ENCODE assay signal across 8 mouse cellular contexts in genomic region chr9:83145591-83146445, GRCm38 (mm10). TPM values are rescaled to one million over a fixed set of nuclear protein-coding genes. Genes with fewer than 3 reads are reported as not detected.
DNase-seq lines count a peak whose midpoint lies in the region; ATAC-seq and TF ChIP-seq lines count a peak whose summit lies in the region.

No protein-coding gene starts in this region.

- H3K9ac ChIP-seq in embryonic facial prominence, embryonic 14.5 days (ENCODE audit: low read depth, low read length): peak overlapping the region; percentile 72
- peak overlapping the region; percentile 65 for H3K9ac ChIP-seq in kidney, embryonic 14.5 days (ENCODE audit: low read depth, low read length)
- H3K9ac ChIP-seq in limb, embryonic 14.5 days (ENCODE audit: low read depth, low read length, severe bottlenecking): peak overlapping the region; percentile 68
- H3K9ac ChIP-seq in midbrain, embryonic 15.5 days: peak overlapping the region; percentile 67
- H3K9ac ChIP-seq in stomach, embryonic 14.5 days (replicated peaks; ENCODE audit: low read depth, low read length): peak overlapping the region; percentile 47

- peak; percentile 14 to 48 for DNase-seq in spleen, adult 18-20 months
- DNase-seq in spleen, adult 12 weeks (ENCODE audit: low spot score): no peak
- peak; percentile 57 for DNase-seq in embryonic facial prominence, embryonic 14.5 days (ENCODE audit: low spot score)
- DNase-seq in heart, embryonic 10.5 days (ENCODE audit: low spot score): peak; percentile 77
- peak; percentile 33 for DNase-seq in limb, embryonic 14.5 days (ENCODE audit: low spot score)

- H3K9me3 ChIP-seq in embryonic facial prominence, embryonic 14.5 days (ENCODE audit: control insufficient read depth, low read length): peaks cover 3% of the 10 kb centered on the region
- no peaks in the 10 kb centered on the region for H3K9me3 ChIP-seq in heart, embryonic 10.5 days
- H3K9me3 ChIP-seq in kidney, embryonic 14.5 days (ENCODE audit: control insufficient read depth, low read length): no peaks in the 10 kb centered on the region
- peaks cover 3% of the 10 kb centered on the region; the same call in 1 of the 2 replicates for H3K9me3 ChIP-seq in limb, embryonic 14.5 days (ENCODE audit: control insufficient read depth, low read length)
- H3K9me3 ChIP-seq in midbrain, embryonic 15.5 days: no peaks in the 10 kb centered on the region
- H3K9me3 ChIP-seq in stomach, embryonic 14.5 days (ENCODE audit: control insufficient read depth, low read depth, low read length): peaks cover 2% of the 10 kb centered on the region; the same call in 1 of the 2 replicates

- H3K4me2 ChIP-seq in embryonic facial prominence, embryonic 14.5 days (ENCODE audit: low read depth, low read length): peak overlapping the region; percentile 98
- peak overlapping the region; percentile 93 for H3K4me2 ChIP-seq in kidney, embryonic 14.5 days (replicated peaks; ENCODE audit: low read depth, low read length)
- peak overlapping the region; percentile 97 for H3K4me2 ChIP-seq in limb, embryonic 14.5 days (replicated peaks; ENCODE audit: low read depth, low read length, severe bottlenecking)
- H3K4me2 ChIP-seq in midbrain, embryonic 15.5 days: peak overlapping the region; percentile 99
- H3K4me2 ChIP-seq in stomach, embryonic 14.5 days (replicated peaks; ENCODE audit: low read depth, low read length): peak overlapping the region; percentile 99

- H3K27ac ChIP-seq in embryonic facial prominence, embryonic 14.5 days (replicated peaks; ENCODE audit: low read depth, low read length): peak overlapping the region; percentile 78
- peak overlapping the region; percentile 71 for H3K27ac ChIP-seq in heart, embryonic 10.5 days
- no peak overlapping the region for H3K27ac ChIP-seq in kidney, embryonic 14.5 days (ENCODE audit: low read depth, low read length)
- peak overlapping the region; percentile 67; the same call in 1 of the 2 replicates for H3K27ac ChIP-seq in limb, embryonic 14.5 days (replicated peaks; ENCODE audit: low read depth, low read length)
- H3K27ac ChIP-seq in midbrain, embryonic 15.5 days: peak overlapping the region; percentile 79
- peak overlapping the region; percentile 55 for H3K27ac ChIP-seq in stomach, embryonic 14.5 days (ENCODE audit: low read length)

- peak; percentile 77 for ATAC-seq in embryonic facial prominence, embryonic 14.5 days (ENCODE audit: low read depth)
- peak; percentile 75 for ATAC-seq in kidney, embryonic 14.5 days (ENCODE audit: low FRiP score, low TSS enrichment)
- peak; percentile 54 for ATAC-seq in limb, embryonic 14.5 days (ENCODE audit: low FRiP score, low read depth)
- ATAC-seq in midbrain, embryonic 15.5 days (replicated peaks): peak; percentile 89
- ATAC-seq in stomach, embryonic 14.5 days (ENCODE audit: insufficient number of reproducible peaks, insufficient read depth, low FRiP score, low read depth): peak; percentile 73

- H3K36me3 ChIP-seq in embryonic facial prominence, embryonic 14.5 days (ENCODE audit: control insufficient read depth, insufficient read depth, low read length): 0 out of 2 replicates have a peak, but pooled peaks cover 3% of the 10 kb centered on the region
- peaks cover 5% of the 10 kb centered on the region; the same call in 1 of the 2 replicates for H3K36me3 ChIP-seq in heart, embryonic 10.5 days
- H3K36me3 ChIP-seq in kidney, embryonic 14.5 days (ENCODE audit: control insufficient read depth, insufficient read depth, low read length): no peaks in the 10 kb centered on the region
- no peaks in the 10 kb centered on the region for H3K36me3 ChIP-seq in limb, embryonic 14.5 days (ENCODE audit: control insufficient read depth, insufficient read depth, low read length)
- no peaks in the 10 kb centered on the region for H3K36me3 ChIP-seq in midbrain, embryonic 15.5 days (replicated peaks)
- no peaks in the 10 kb centered on the region for H3K36me3 ChIP-seq in stomach, embryonic 14.5 days (ENCODE audit: control insufficient read depth, insufficient read depth, low read length)

- TF ChIP-seq POLR2A in limb, embryonic 14.5 days (IDR thresholded peaks at IDR 0.05; ENCODE audit: borderline replicate concordance, extremely low read depth, insufficient read depth, insufficient read length): no peak

- H3K4me3 ChIP-seq in embryonic facial prominence, embryonic 14.5 days (ENCODE audit: low read depth, low read length): peak overlapping the region; percentile 74
- H3K4me3 ChIP-seq in heart, embryonic 10.5 days: peak overlapping the region; percentile 71
- H3K4me3 ChIP-seq in kidney, embryonic 14.5 days (ENCODE audit: low read length): peak overlapping the region; percentile 54
- H3K4me3 ChIP-seq in limb, embryonic 14.5 days (replicated peaks; ENCODE audit: low read length): peak overlapping the region; percentile 71
- H3K4me3 ChIP-seq in midbrain, embryonic 15.5 days: peak overlapping the region; percentile 78
- peak overlapping the region; percentile 67 for H3K4me3 ChIP-seq in stomach, embryonic 14.5 days (ENCODE audit: low read depth, low read length)

- H3K27me3 ChIP-seq in embryonic facial prominence, embryonic 14.5 days (replicated peaks; ENCODE audit: control insufficient read depth, insufficient read depth, low read length): no peaks in the 10 kb centered on the region
- no peaks in the 10 kb centered on the region for H3K27me3 ChIP-seq in heart, embryonic 10.5 days (ENCODE audit: insufficient read depth, poor library complexity, severe bottlenecking)
- H3K27me3 ChIP-seq in kidney, embryonic 14.5 days (ENCODE audit: control insufficient read depth, insufficient read depth, low read length): no peaks in the 10 kb centered on the region
- no peaks in the 10 kb centered on the region for H3K27me3 ChIP-seq in limb, embryonic 14.5 days (ENCODE audit: control insufficient read depth, insufficient read depth, low read length)
- no peaks in the 10 kb centered on the region for H3K27me3 ChIP-seq in midbrain, embryonic 15.5 days (replicated peaks)
- H3K27me3 ChIP-seq in stomach, embryonic 14.5 days (ENCODE audit: control insufficient read depth, insufficient read depth, low read length): no peaks in the 10 kb centered on the region

- 4% methylated on average over 36 of the region's 53 CpGs for WGBS in embryonic facial prominence, embryonic 14.5 days
- WGBS in heart, embryonic 10.5 days: 4% methylated on average over 53 of the region's 53 CpGs
- 4% methylated on average over 53 of the region's 53 CpGs for whole genome bisulfite sequencing in kidney, embryonic 14.5 days
- 4% methylated on average over 44 of the region's 53 CpGs for WGBS in limb, embryonic 14.5 days
- 4% methylated on average over 53 of the region's 53 CpGs for WGBS in midbrain, embryonic 15.5 days
- WGBS in stomach, embryonic 14.5 days: 4% methylated on average over 53 of the region's 53 CpGs

- peaks cover 7% of the 10 kb centered on the region for H3K4me1 ChIP-seq in embryonic facial prominence, embryonic 14.5 days (ENCODE audit: control insufficient read depth, insufficient read depth, low read length)
- no peaks in the 10 kb centered on the region for H3K4me1 ChIP-seq in heart, embryonic 10.5 days
- peaks cover 5% of the 10 kb centered on the region; the same call in 1 of the 2 replicates for H3K4me1 ChIP-seq in kidney, embryonic 14.5 days (ENCODE audit: control insufficient read depth, insufficient read depth, low read length)
- H3K4me1 ChIP-seq in limb, embryonic 14.5 days (ENCODE audit: control insufficient read depth, insufficient read depth, low read length): peaks cover 7% of the 10 kb centered on the region
- H3K4me1 ChIP-seq in midbrain, embryonic 15.5 days: peaks cover 12% of the 10 kb centered on the region
- H3K4me1 ChIP-seq in stomach, embryonic 14.5 days (ENCODE audit: control insufficient read depth, insufficient read depth, low read length): peaks cover 3% of the 10 kb centered on the region; the same call in 1 of the 2 replicates

RNA-seq across cellular contexts. Expression of gene Hmgn3, which starts 0.7 kb away (rescaled TPM):
- 164 and 171 TPM in 2 replicates for polyA plus RNA-seq in embryonic facial prominence, embryonic 14.5 days (2014; fragmentation: Nextera tagmentation; extraction: Ambion mirVana)
- 80.3 and 96.4 TPM in 2 replicates for polyA plus RNA-seq in heart, embryonic 10.5 days (2016; fragmentation: Nextera tagmentation; extraction: Ambion mirVana)
- 111 and 134 TPM in 2 replicates for polyA plus RNA-seq in kidney, embryonic 14.5 days (2014; fragmentation: Nextera tagmentation; extraction: Ambion mirVana)
- 123 and 163 TPM in 2 replicates for polyA plus RNA-seq in limb, embryonic 14.5 days (2012; rRNA removed)
- polyA plus RNA-seq in limb, embryonic 14.5 days (2014; fragmentation: Nextera tagmentation; extraction: Ambion mirVana): 197 and 204 TPM in 2 replicates
- 130 and 133 TPM in 2 replicates for polyA plus RNA-seq in midbrain, embryonic 15.5 days (2015; fragmentation: Nextera tagmentation; extraction: Ambion mirVana)
- 125 and 133 TPM in 2 replicates for polyA plus RNA-seq in stomach, embryonic 14.5 days (2014; fragmentation: Nextera tagmentation; extraction: Ambion mirVana)
